Mouse (Mus musculus) limb, embryonic 10.5 days (tissue): Measurements from ENCODE around the gene Myh11. TPM values are rescaled to one million over a fixed set of nuclear protein-coding genes. Genes with fewer than 3 reads are reported as not detected.

Experiments used
- DNase-seq: peaks from one replicate; pipeline ENCODE4 v3.0.0-alpha.2; 2017; ENCODE audit warnings: low spot score
- H3K27ac ChIP-seq: fragments of 300-500 bp; sonication (generic); 2 replicates; pipeline ENCODE4 v1.5.1; 2016; ENCODE audit warnings: mild to moderate bottlenecking
- H3K27me3 ChIP-seq: fragments of 300-500 bp; sonication (generic); 2 replicates; pipeline ENCODE4 v1.6.1; 2016; ENCODE audit warnings: low read depth, mild to moderate bottlenecking; ENCODE audit not compliant: poor library complexity, severe bottlenecking
- H3K36me3 ChIP-seq: fragments of 300-500 bp; sonication (generic); 2 replicates; pipeline ENCODE4 v1.6.1; 2016; ENCODE audit warnings: mild to moderate bottlenecking, moderate library complexity
- H3K4me1 ChIP-seq: fragments of 300-500 bp; sonication (generic); 2 replicates; pipeline ENCODE4 v1.6.1; 2016
- H3K4me3 ChIP-seq: fragments of 300-500 bp; sonication (generic); 2 replicates; pipeline ENCODE4 v1.5.1; 2016; ENCODE audit warnings: mild to moderate bottlenecking, moderate library complexity
- H3K9me3 ChIP-seq: fragments of 300-500 bp; sonication (generic); replicated peaks from 2 replicates; pipeline ENCODE4 v1.6.1; 2016; ENCODE audit warnings: mild to moderate bottlenecking
- WGBS: fragments of 180-500 bp; shearing (Covaris S2); methylation state at CpG from one replicate; pipeline ENCODE4 v1.1.7; 2016; 5-methylcytosine and 5-hydroxymethylcytosine counted together
- polyA plus RNA-seq: library from polyadenylated mRNA; unstranded; fragments of >200 nt; fragmentation: Nextera tagmentation; extraction: Ambion mirVana; gene quantifications from 2 replicates; pipeline ENCODE4 v1.2.1, GENCODE M21; 2016

Myh11 gene
- polyA plus RNA-seq, 1 experiment from 2014 or later, result 0.09 TPM

GRCm38 (mm10) chr16:14258856-14259255 is 32.3 kb downstream of the Myh11 start:
- DNase-seq, result no peak
- Histone ChIP-seq H3K27me3 (no peaks in the 10 kb centered on the region), H3K27ac (no peak overlapping the region), H3K4me3 (no peak overlapping the region), H3K36me3 (no peaks in the 10 kb centered on the region), H3K9me3 (no peaks in the 10 kb centered on the region), H3K4me1 (no peaks in the 10 kb centered on the region)
- WGBS, result 18% methylated on average over 2 of the region's 2 CpGs

GRCm38 (mm10) chr16:14253586-14253985 is 37.6 kb downstream of the Myh11 start:
- Histone ChIP-seq H3K9me3 (no peaks in the 10 kb centered on the region), H3K27ac (no peak overlapping the region), H3K4me3 (no peak overlapping the region), H3K36me3 (no peaks in the 10 kb centered on the region), H3K27me3 (no peaks in the 10 kb centered on the region), H3K4me1 (no peaks in the 10 kb centered on the region)
- no peak for DNase-seq
- 87% methylated on average over 3 of the region's 3 CpGs for WGBS

DNA sequence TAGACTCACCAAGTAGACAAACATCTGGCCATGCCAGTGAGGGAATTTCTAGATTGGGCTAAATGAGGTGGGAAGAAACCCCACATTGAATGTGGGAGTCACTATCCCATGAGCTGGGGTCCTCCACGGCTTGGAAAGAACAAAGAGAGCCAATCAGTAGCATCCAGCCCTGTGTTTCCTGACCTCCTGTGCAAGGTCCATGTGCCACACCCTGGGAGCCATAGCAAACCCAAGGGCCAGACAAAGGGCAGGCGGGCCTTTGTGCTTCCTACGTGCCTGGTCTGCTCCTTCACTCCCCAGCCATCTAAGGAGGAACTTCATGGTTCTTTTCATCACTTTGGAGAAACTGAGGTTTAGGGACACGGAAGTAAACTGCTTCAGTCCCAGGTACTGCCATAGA is 38.3 kb downstream of the Myh11 start:
- Histone ChIP-seq H3K4me1 (no peaks in the 10 kb centered on the region), H3K27ac (no peak overlapping the region), H3K4me3 (no peak overlapping the region), H3K36me3 (no peaks in the 10 kb centered on the region), H3K27me3 (no peaks in the 10 kb centered on the region), H3K9me3 (no peaks in the 10 kb centered on the region)
- DNase-seq, result no peak
- WGBS, result 84% methylated on average over 4 of the region's 4 CpGs

GRCm38 (mm10) chr16:14249913-14250312 is 41.3 kb downstream of the Myh11 start:
- Histone ChIP-seq H3K36me3 (no peaks in the 10 kb centered on the region), H3K27ac (no peak overlapping the region), H3K4me3 (no peak overlapping the region), H3K4me1 (no peaks in the 10 kb centered on the region), H3K27me3 (no peaks in the 10 kb centered on the region), H3K9me3 (no peaks in the 10 kb centered on the region)
- WGBS, result 86% methylated on average over 1 of the region's 1 CpGs
- DNase-seq, result no peak

GRCm38 (mm10) chr16:14242553-14242952 is 48.6 kb downstream of the Myh11 start:
- DNase-seq, result peak; percentile 31
- H3K27me3 ChIP-seq, result no peaks in the 10 kb centered on the region
- H3K4me1 ChIP-seq, result no peaks in the 10 kb centered on the region
- H3K4me3 ChIP-seq, result no peak overlapping the region
- 36% methylated on average over 2 of the region's 2 CpGs for WGBS
- H3K36me3 ChIP-seq, result no peaks in the 10 kb centered on the region
- no peaks in the 10 kb centered on the region for H3K9me3 ChIP-seq
- no peak overlapping the region for H3K27ac ChIP-seq

DNA sequence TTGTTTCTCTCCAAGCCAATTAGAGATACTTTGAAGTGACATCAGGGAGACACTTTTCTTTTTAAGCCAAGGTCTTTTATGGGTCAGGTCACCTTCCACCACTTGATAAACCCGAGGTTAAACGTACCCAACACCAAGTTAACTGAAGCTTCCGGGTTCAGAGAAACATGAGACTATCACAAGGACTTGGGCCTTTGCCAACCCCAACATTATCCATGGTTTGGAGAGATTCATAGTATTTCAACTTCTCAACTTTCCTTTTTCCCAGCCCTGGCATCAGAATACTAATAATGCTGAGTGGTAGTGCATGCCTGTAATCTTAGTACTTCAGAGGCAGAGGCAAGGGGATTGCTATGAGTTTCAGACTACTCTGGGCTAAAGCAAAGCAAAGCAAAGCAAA is 49.1 kb downstream of the Myh11 start:
- DNase-seq, result no peak
- Histone ChIP-seq H3K4me1 (no peaks in the 10 kb centered on the region), H3K9me3 (no peaks in the 10 kb centered on the region), H3K4me3 (no peak overlapping the region), H3K27me3 (no peaks in the 10 kb centered on the region), H3K36me3 (no peaks in the 10 kb centered on the region), H3K27ac (no peak overlapping the region)
- WGBS, result 92% methylated on average over 3 of the region's 3 CpGs

GRCm38 (mm10) chr16:14237100-14237723 is 54.0 kb downstream of the Myh11 start:
- Histone ChIP-seq H3K27me3 (no peaks in the 10 kb centered on the region), H3K9me3 (no peaks in the 10 kb centered on the region), H3K36me3 (no peaks in the 10 kb centered on the region), H3K4me1 (no peaks in the 10 kb centered on the region), H3K4me3 (no peak overlapping the region), H3K27ac (no peak overlapping the region)
- peak; percentile 83 for DNase-seq
- WGBS, result 34% methylated on average over 6 of the region's 6 CpGs

GRCm38 (mm10) chr16:14215156-14215555 is 76.0 kb downstream of the Myh11 start:
- no peak overlapping the region for H3K4me3 ChIP-seq
- H3K36me3 ChIP-seq, result no peaks in the 10 kb centered on the region
- no peaks in the 10 kb centered on the region for H3K27me3 ChIP-seq
- 90% methylated on average over 3 of the region's 3 CpGs for WGBS
- no peak for DNase-seq
- H3K9me3 ChIP-seq, result no peaks in the 10 kb centered on the region
- H3K4me1 ChIP-seq, result no peaks in the 10 kb centered on the region
- no peak overlapping the region for H3K27ac ChIP-seq

GRCm38 (mm10) chr16:14198798-14199197 is 92.4 kb downstream of the Myh11 start:
- Histone ChIP-seq H3K4me1 (no peaks in the 10 kb centered on the region), H3K27me3 (no peaks in the 10 kb centered on the region), H3K27ac (no peak overlapping the region), H3K36me3 (no peaks in the 10 kb centered on the region), H3K9me3 (no peaks in the 10 kb centered on the region), H3K4me3 (no peak overlapping the region)
- WGBS, result 76% methylated on average over 4 of the region's 4 CpGs
- no peak for DNase-seq

GRCm38 (mm10) chr16:14195427-14195826 is 95.7 kb downstream of the Myh11 start:
- DNase-seq, result peak; percentile 50
- WGBS, result 33% methylated on average over 1 of the region's 1 CpGs

DNA sequence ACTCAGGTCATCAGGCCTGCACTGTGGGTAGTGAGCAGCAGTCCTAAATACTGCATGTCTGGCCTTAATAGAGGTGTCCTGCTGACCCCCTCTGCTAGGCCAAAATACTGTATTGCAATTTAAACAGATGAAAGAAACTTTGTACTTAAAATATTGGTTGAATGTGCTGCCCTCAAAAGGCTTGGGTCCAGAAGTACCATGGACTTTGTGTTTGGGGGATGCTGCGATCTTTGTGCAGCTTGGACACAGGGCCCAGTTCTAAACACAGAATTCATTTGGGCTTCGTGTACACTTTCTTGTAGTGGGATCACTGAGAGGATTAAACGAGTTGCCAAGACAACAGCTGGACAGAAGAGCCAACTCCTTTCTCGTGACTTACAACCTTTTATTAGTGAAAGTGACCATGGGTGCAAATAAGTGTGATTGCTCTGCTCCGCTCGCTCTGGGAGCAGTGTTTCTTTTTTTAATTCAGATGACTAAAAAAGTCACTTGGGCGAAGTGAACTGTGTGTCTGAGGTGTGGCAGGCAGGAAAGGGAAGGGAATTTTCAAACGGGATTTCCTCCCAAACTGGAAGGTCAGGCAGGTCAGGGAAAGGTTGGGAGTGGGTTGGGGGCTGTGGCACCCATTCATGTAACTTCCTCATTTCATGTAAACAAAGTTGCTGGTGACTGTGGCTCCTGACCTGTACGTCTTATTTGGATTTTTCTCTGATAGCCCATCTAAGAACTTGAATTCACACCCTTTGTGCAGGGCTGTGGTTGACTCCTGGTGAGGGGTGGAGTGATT is 96.8 kb downstream of the Myh11 start:
- no peak for DNase-seq
- H3K27ac ChIP-seq, result no peak overlapping the region
- H3K4me3 ChIP-seq, result no peak overlapping the region
- no peaks in the 10 kb centered on the region for H3K4me1 ChIP-seq
- H3K27me3 ChIP-seq, result no peaks in the 10 kb centered on the region
- WGBS, result 80% methylated on average over 9 of the region's 9 CpGs
- H3K36me3 ChIP-seq, result peaks cover 44% of the 10 kb centered on the region
- H3K9me3 ChIP-seq, result no peaks in the 10 kb centered on the region

More at GRCm38 (mm10) chr16:14195427-14195826, 95.7 kb downstream of the Myh11 start:
- no peaks in the 10 kb centered on the region for H3K27me3 ChIP-seq
- H3K4me1 ChIP-seq, result no peaks in the 10 kb centered on the region
- no peak overlapping the region for H3K4me3 ChIP-seq
- H3K36me3 ChIP-seq, result peaks cover 33% of the 10 kb centered on the region
- H3K27ac ChIP-seq, result no peak overlapping the region
- H3K9me3 ChIP-seq, result no peaks in the 10 kb centered on the region

- no peak overlapping the region for H3K4me3 ChIP-seq
- 94% methylated on average over 5 of the region's 5 CpGs for WGBS
- H3K4me1 ChIP-seq, result no peaks in the 10 kb centered on the region
- H3K36me3 ChIP-seq, result peaks cover 100% of the 10 kb centered on the region
- DNase-seq, result no peak
- H3K27ac ChIP-seq, result no peak overlapping the region
- no peaks in the 10 kb centered on the region for H3K27me3 ChIP-seq
- no peaks in the 10 kb centered on the region for H3K9me3 ChIP-seq
Measured at GRCm38 (mm10) chr16:14185516-14185915, 105.7 kb downstream of the Myh11 start.

- no peaks in the 10 kb centered on the region for H3K4me1 ChIP-seq
- H3K4me3 ChIP-seq, result no peak overlapping the region
- peaks cover 100% of the 10 kb centered on the region for H3K36me3 ChIP-seq
- no peaks in the 10 kb centered on the region for H3K9me3 ChIP-seq
- H3K27ac ChIP-seq, result no peak overlapping the region
- 85% methylated on average over 1 of the region's 1 CpGs for WGBS
- no peak for DNase-seq
- no peaks in the 10 kb centered on the region for H3K27me3 ChIP-seq
Measured at GRCm38 (mm10) chr16:14183856-14184255, 107.3 kb downstream of the Myh11 start.
